Mouse (Mus musculus): ENCODE results near the gene Slc26a10. TPM values are rescaled to one million over a fixed set of nuclear protein-coding genes. Genes with fewer than 3 reads are reported as not detected.

Slc26a10 gene
- polyA plus RNA-seq, 1 experiment from 2014 or later, result 2.1 TPM

GRCm38 (mm10) chr10:127132469-127132868 lies 48.0 kb downstream of the Slc26a10 start:
- WGBS, result 65% methylated on average over 5 of the region's 5 CpGs
- Histone ChIP-seq H3K36me3 (replicated peaks) (no peaks in the 10 kb centered on the region), H3K27me3 (replicated peaks; ENCODE audit: low read depth, poor library complexity, severe bottlenecking) (no peaks in the 10 kb centered on the region), H3K4me1 (0 out of 2 replicates have a peak, but pooled peaks cover 5% of the 10 kb centered on the region), H3K4me3 (no peak overlapping the region), H3K9me3 (no peaks in the 10 kb centered on the region), H3K27ac (replicated peaks) (no peak overlapping the region)
- no peak for DNase-seq (ENCODE audit: low spot score)

DNA sequence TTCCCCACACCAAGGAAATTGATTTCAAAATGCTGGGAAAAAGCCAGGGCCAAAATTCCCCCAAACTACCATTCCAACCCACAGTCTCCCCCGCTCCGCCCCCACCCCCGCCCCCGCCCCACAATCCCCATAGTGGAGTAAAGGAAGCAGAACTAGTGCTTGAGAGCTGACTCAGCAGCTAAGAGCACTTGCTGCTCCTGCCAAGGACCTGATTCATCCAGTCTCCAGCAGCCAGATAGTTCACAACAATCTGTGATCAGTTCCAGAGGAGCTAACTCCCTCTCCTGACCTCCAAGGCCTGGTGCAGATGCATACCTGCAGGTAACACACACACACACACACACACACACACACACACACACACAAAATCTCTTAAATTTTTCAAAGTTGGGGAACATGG lies 51.0 kb downstream of the Slc26a10 start:
- Histone ChIP-seq H3K27me3 (replicated peaks; ENCODE audit: low read depth, poor library complexity, severe bottlenecking) (no peaks in the 10 kb centered on the region), H3K4me3 (no peak overlapping the region), H3K4me1 (no peaks in the 10 kb centered on the region), H3K27ac (replicated peaks) (no peak overlapping the region), H3K9me3 (no peaks in the 10 kb centered on the region), H3K36me3 (replicated peaks) (no peaks in the 10 kb centered on the region)
- 75% methylated on average over 4 of the region's 4 CpGs for WGBS
- no peak for DNase-seq (ENCODE audit: low spot score)

DNA sequence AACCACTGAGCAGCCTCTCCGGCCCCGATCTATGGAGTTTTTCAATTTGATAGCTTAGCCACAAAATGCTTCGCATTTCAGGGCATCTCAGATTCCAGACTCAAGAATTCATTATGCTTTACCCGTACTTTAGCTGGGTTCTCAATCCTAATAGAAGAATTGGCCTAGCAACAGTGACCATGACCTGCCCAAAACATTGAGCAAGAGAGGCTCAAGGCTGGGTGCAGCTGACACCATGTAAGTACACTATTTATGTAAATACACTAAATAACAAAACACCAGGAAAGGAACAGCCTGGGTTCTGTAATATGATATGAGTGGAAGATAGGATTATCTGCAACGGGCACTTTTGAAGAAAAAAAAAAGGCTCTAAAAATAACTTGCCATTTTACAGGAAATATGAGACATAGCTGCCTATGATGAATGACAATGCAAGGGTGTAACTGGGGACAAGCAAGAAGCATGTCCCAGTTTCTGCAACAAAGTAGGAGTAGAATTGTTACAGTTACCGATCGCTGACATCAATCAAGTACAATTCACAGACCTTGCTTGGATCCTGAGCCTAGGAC lies 52.6 kb downstream of the Slc26a10 start:
- DNase-seq (ENCODE audit: low spot score), result no peak
- no peak overlapping the region for H3K27ac ChIP-seq (replicated peaks)

GRCm38 (mm10) chr10:127126579-127126978 lies 53.9 kb downstream of the Slc26a10 start:
- 83% methylated on average over 5 of the region's 5 CpGs for WGBS
- Histone ChIP-seq H3K4me1 (peaks cover 14% of the 10 kb centered on the region), H3K27me3 (replicated peaks; ENCODE audit: low read depth, poor library complexity, severe bottlenecking) (no peaks in the 10 kb centered on the region), H3K9me3 (no peaks in the 10 kb centered on the region), H3K27ac (replicated peaks) (no peak overlapping the region), H3K4me3 (no peak overlapping the region), H3K36me3 (replicated peaks) (no peaks in the 10 kb centered on the region)
- DNase-seq (ENCODE audit: low spot score), result no peak

More for the DNA sequence above, 52.6 kb downstream of the Slc26a10 start:
- Histone ChIP-seq H3K36me3 (replicated peaks) (no peaks in the 10 kb centered on the region), H3K9me3 (no peaks in the 10 kb centered on the region), H3K4me1 (peaks cover 7% of the 10 kb centered on the region), H3K4me3 (no peak overlapping the region), H3K27me3 (replicated peaks; ENCODE audit: low read depth, poor library complexity, severe bottlenecking) (no peaks in the 10 kb centered on the region)
- WGBS, result 85% methylated on average over 7 of the region's 7 CpGs

GRCm38 (mm10) chr10:127125210-127126001 lies 55.0 kb downstream of the Slc26a10 start:
- no peaks in the 10 kb centered on the region for H3K27me3 ChIP-seq (replicated peaks; ENCODE audit: low read depth, poor library complexity, severe bottlenecking)
- H3K4me1 ChIP-seq, result peaks cover 19% of the 10 kb centered on the region
- no peak overlapping the region for H3K27ac ChIP-seq (replicated peaks)
- H3K4me3 ChIP-seq, result no peak overlapping the region
- DNase-seq (ENCODE audit: low spot score), result peak; percentile 34
- WGBS, result 74% methylated on average over 9 of the region's 9 CpGs
- no peaks in the 10 kb centered on the region for H3K36me3 ChIP-seq (replicated peaks)
- no peaks in the 10 kb centered on the region for H3K9me3 ChIP-seq

DNA sequence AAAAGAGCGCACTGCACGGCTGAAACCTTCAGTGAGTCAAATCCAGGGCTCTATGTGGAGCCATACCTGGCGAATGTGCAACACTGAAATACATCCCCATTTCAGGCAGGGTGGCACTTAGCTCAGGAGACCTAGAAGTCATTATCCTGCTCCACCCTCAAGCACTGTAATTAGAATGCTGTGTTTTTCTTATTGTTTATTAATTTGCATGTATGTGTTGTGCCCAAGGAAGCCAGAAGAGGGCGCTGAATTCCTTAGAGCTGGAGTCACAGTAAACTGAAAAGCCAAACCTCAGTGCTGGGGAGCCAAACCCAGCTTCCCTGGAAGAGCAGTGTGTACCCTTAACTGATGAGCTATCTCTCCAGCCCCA lies 57.0 kb downstream of the Slc26a10 start:
- H3K27me3 ChIP-seq (replicated peaks; ENCODE audit: low read depth, poor library complexity, severe bottlenecking), result no peaks in the 10 kb centered on the region
- no peaks in the 10 kb centered on the region for H3K9me3 ChIP-seq
- peak overlapping the region; percentile 26 for H3K27ac ChIP-seq (replicated peaks)
- DNase-seq (ENCODE audit: low spot score), result peak; percentile 68
- H3K4me3 ChIP-seq, result peak overlapping the region; percentile 54
- 11% methylated on average over 4 of the region's 4 CpGs for WGBS
- H3K4me1 ChIP-seq, result peaks cover 26% of the 10 kb centered on the region
- peaks cover 12% of the 10 kb centered on the region for H3K36me3 ChIP-seq (replicated peaks)

DNA sequence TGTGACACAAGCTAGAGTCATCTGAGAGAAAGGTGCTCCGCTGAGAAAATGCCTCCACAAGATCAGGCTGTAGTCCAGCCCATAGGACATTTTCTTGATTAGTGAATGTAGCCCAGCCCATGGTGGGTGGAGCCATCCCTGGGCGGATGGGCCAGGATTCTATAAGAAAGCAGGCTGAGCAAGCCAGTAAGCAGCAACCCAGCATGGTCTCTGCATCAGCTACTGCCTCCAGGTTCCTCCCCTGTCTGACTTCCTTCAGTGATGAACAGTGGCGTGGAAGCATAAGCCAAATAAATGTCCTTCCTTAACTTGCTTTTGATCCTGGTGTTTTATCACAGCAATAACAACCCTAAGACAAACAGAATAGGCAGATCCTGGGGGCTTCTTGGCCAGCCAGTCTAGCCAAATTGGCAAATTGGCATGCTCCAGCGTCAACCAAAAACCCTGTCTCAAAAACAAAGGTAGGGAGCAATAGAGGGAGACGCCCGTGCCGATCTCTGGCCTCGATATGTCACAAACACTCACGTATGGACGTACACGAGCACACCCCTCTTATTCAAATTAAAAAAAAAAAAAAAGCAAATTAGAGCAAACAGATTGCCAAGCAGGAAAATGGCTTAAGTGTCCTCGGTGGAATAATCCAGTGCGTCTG lies 57.5 kb downstream of the Slc26a10 start:
- peak overlapping the region; percentile 54 for H3K4me3 ChIP-seq
- peak; percentile 61 for DNase-seq (ENCODE audit: low spot score)
- peaks cover 17% of the 10 kb centered on the region for H3K36me3 ChIP-seq (replicated peaks)
- 12% methylated on average over 13 of the region's 13 CpGs for WGBS
- no peaks in the 10 kb centered on the region for H3K27me3 ChIP-seq (replicated peaks; ENCODE audit: low read depth, poor library complexity, severe bottlenecking)
- no peaks in the 10 kb centered on the region for H3K9me3 ChIP-seq
- peak overlapping the region; percentile 26 for H3K27ac ChIP-seq (replicated peaks)
- peaks cover 26% of the 10 kb centered on the region for H3K4me1 ChIP-seq

DNA sequence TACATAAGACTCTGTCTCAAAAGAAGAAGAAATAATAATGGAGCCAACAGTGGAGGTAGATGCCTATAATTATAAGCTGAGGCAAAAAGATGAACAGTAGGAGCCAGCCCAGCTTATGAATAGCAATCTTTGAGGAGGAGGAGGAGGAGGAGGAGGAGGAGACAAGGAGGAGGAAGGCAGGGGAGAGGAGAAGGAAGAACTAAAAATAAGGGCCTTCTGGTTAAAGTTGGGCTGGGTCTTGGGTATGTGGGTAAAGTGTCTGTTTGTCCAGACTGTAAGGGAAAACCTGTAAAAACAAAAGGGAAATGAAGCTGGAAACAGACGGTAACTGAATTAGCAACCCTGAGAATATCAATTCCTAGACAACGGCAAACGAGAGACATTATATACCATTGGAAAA lies 58.4 kb downstream of the Slc26a10 start:
- Histone ChIP-seq H3K27ac (replicated peaks) (no peak overlapping the region), H3K9me3 (no peaks in the 10 kb centered on the region), H3K27me3 (replicated peaks; ENCODE audit: low read depth, poor library complexity, severe bottlenecking) (no peaks in the 10 kb centered on the region), H3K4me1 (peaks cover 26% of the 10 kb centered on the region), H3K36me3 (replicated peaks) (peaks cover 26% of the 10 kb centered on the region), H3K4me3 (peak overlapping the region; percentile 83; the same call in 1 of the 2 replicates)
- 83% methylated on average over 3 of the region's 3 CpGs for WGBS
- DNase-seq (ENCODE audit: low spot score), result no peak

Other genes with a start within 250 kb of the Slc26a10 start
- gene Ctdsp2, start 201.9 kb downstream of the Slc26a10 start, polyA plus RNA-seq (2016; fragmentation: Nextera tagmentation; extraction: Ambion mirVana), result 46.2 and 49.3 TPM in 2 replicates
- 0.06 and 0.44 TPM in 2 replicates for gene Avil, start 179.9 kb downstream of the Slc26a10 start, polyA plus RNA-seq (2016; fragmentation: Nextera tagmentation; extraction: Ambion mirVana)
- gene Tsfm, start 149.8 kb downstream of the Slc26a10 start, polyA plus RNA-seq (2016; fragmentation: Nextera tagmentation; extraction: Ambion mirVana), result 103 and 106 TPM in 2 replicates
- gene Mettl1, start 139.2 kb downstream of the Slc26a10 start, polyA plus RNA-seq (2016; fragmentation: Nextera tagmentation; extraction: Ambion mirVana), result 58.6 and 62.4 TPM in 2 replicates
- gene Eef1akmt3, start 139.1 kb downstream of the Slc26a10 start, polyA plus RNA-seq (2016; fragmentation: Nextera tagmentation; extraction: Ambion mirVana), result 0.27 and 0.29 TPM in 2 replicates
- 0.14 TPM in 2 replicates for gene Cyp27b1, start 132.4 kb downstream of the Slc26a10 start, polyA plus RNA-seq (2016; fragmentation: Nextera tagmentation; extraction: Ambion mirVana)
- 1.2 and 1.3 TPM in 2 replicates for gene March9, start 120.5 kb downstream of the Slc26a10 start, polyA plus RNA-seq (2016; fragmentation: Nextera tagmentation; extraction: Ambion mirVana)
- gene Cdk4, start 117.1 kb downstream of the Slc26a10 start, polyA plus RNA-seq (2016; fragmentation: Nextera tagmentation; extraction: Ambion mirVana), result 3,008 and 3,023 TPM in 2 replicates
- 168 and 180 TPM in 2 replicates for gene Tspan31, start 110.4 kb downstream of the Slc26a10 start, polyA plus RNA-seq (2016; fragmentation: Nextera tagmentation; extraction: Ambion mirVana)
- gene Agap2, start 105.4 kb downstream of the Slc26a10 start, polyA plus RNA-seq (2016; fragmentation: Nextera tagmentation; extraction: Ambion mirVana), result 0.04 and 0.21 TPM in 2 replicates
- 59.7 and 60.1 TPM in 2 replicates for gene Os9, start 59.5 kb downstream of the Slc26a10 start, polyA plus RNA-seq (2016; fragmentation: Nextera tagmentation; extraction: Ambion mirVana)
- 3.0 and 3.8 TPM in 2 replicates for gene B4galnt1, start 15.4 kb downstream of the Slc26a10 start, polyA plus RNA-seq (2016; fragmentation: Nextera tagmentation; extraction: Ambion mirVana)
- 26.9 and 29.6 TPM in 2 replicates for gene Arhgef25, start 9.4 kb upstream of the Slc26a10 start, polyA plus RNA-seq (2016; fragmentation: Nextera tagmentation; extraction: Ambion mirVana)
- 107 and 115 TPM in 2 replicates for gene Dtx3, start 15.1 kb upstream of the Slc26a10 start, polyA plus RNA-seq (2016; fragmentation: Nextera tagmentation; extraction: Ambion mirVana)
- 25.3 and 25.9 TPM in 2 replicates for gene Pip4k2c, start 30.9 kb upstream of the Slc26a10 start, polyA plus RNA-seq (2016; fragmentation: Nextera tagmentation; extraction: Ambion mirVana)
- 11.6 and 11.9 TPM in 2 replicates for gene Kif5a, start 82.7 kb upstream of the Slc26a10 start, polyA plus RNA-seq (2016; fragmentation: Nextera tagmentation; extraction: Ambion mirVana)
- 187 and 197 TPM in 2 replicates for gene Dctn2, start 85.7 kb upstream of the Slc26a10 start, polyA plus RNA-seq (2016; fragmentation: Nextera tagmentation; extraction: Ambion mirVana)
- gene Mbd6, start 108.4 kb upstream of the Slc26a10 start, polyA plus RNA-seq (2016; fragmentation: Nextera tagmentation; extraction: Ambion mirVana), result 11.1 and 12.2 TPM in 2 replicates
- gene Mars, start 131.1 kb upstream of the Slc26a10 start, polyA plus RNA-seq (2016; fragmentation: Nextera tagmentation; extraction: Ambion mirVana), result 160 and 175 TPM in 2 replicates
- gene Arhgap9, start 141.3 kb upstream of the Slc26a10 start, polyA plus RNA-seq (2016; fragmentation: Nextera tagmentation; extraction: Ambion mirVana), result 2.0 and 2.1 TPM in 2 replicates
- gene Gli1, start 161.3 kb upstream of the Slc26a10 start, polyA plus RNA-seq (2016; fragmentation: Nextera tagmentation; extraction: Ambion mirVana), result 11.4 and 13.0 TPM in 2 replicates
- 0.04 TPM in 1 of 2 replicates, not detected in the other for gene Inhbe, start 173.8 kb upstream of the Slc26a10 start, polyA plus RNA-seq (2016; fragmentation: Nextera tagmentation; extraction: Ambion mirVana)
- gene Inhbc, start 189.8 kb upstream of the Slc26a10 start, polyA plus RNA-seq (2016; fragmentation: Nextera tagmentation; extraction: Ambion mirVana), result 0.09 and 0.10 TPM in 2 replicates
- gene R3hdm2, start 199.7 kb upstream of the Slc26a10 start, polyA plus RNA-seq (2016; fragmentation: Nextera tagmentation; extraction: Ambion mirVana), result 33.9 and 41.9 TPM in 2 replicates

All from embryonic facial prominence, embryonic 10.5 days (tissue).